Mouse (Mus musculus) myocyte (in vitro differentiated cells): Measurements from ENCODE around the gene Sdccag8.

Experiments
- CEBPB ChIP-seq: IDR thresholded peaks from 2 replicates; pipeline ENCODE4 v1.6.1; 2011; ENCODE audit warnings: mild to moderate bottlenecking, moderate library complexity; ENCODE audit not compliant: poor library complexity, insufficient read depth, severe bottlenecking
- E2F4 ChIP-seq: IDR thresholded peaks from one replicate; pipeline ENCODE4 v1.6.1; 2011; ENCODE audit warnings: mild to moderate bottlenecking, control low read depth, moderate library complexity; ENCODE audit not compliant: insufficient read depth
- MAX ChIP-seq: IDR thresholded peaks from one replicate; pipeline ENCODE4 v1.6.1; 2011; ENCODE audit warnings: low read depth, mild to moderate bottlenecking, control low read depth
- MYOD1 ChIP-seq, 3 experiments: IDR thresholded peaks; one replicate each; pipeline ENCODE4 v1.6.1; 2011; ENCODE audit warnings: control low read depth in 2 of 3, low read depth in 2 of 3, mild to moderate bottlenecking in 2 of 3, moderate library complexity in 1 of 3; ENCODE audit not compliant: insufficient read length in 2 of 3, control insufficient read depth in 1 of 3
- MYOG ChIP-seq, 3 experiments: IDR thresholded peaks; one replicate each; pipeline ENCODE4 v1.6.1; 2011; ENCODE audit warnings: control low read depth in 2 of 3, low read depth in 2 of 3, mild to moderate bottlenecking in 2 of 3; ENCODE audit not compliant: insufficient read length in 2 of 3, control insufficient read depth in 1 of 3, insufficient read depth in 1 of 3
- POLR2A ChIP-seq: IDR thresholded peaks from one replicate; pipeline ENCODE4 v1.6.1; 2011; ENCODE audit warnings: low read depth, mild to moderate bottlenecking, control low read depth, moderate library complexity; ENCODE audit not compliant: insufficient read length
- POLR2AphosphoS2 ChIP-seq: IDR thresholded peaks from one replicate; pipeline ENCODE4 v1.6.1; 2011; ENCODE audit warnings: low read depth, control low read depth; ENCODE audit not compliant: insufficient read length
- REST ChIP-seq: IDR thresholded peaks from one replicate; pipeline ENCODE4 v1.6.1; 2011; ENCODE audit warnings: mild to moderate bottlenecking, control low read depth, moderate library complexity; ENCODE audit not compliant: insufficient read depth, insufficient read length
- SRF ChIP-seq: IDR thresholded peaks from one replicate; pipeline ENCODE4 v1.6.1; 2011; ENCODE audit warnings: low read depth; ENCODE audit not compliant: control insufficient read depth, insufficient read length
- TCF12 ChIP-seq: IDR thresholded peaks from one replicate; pipeline ENCODE4 v1.6.1; 2011; ENCODE audit warnings: mild to moderate bottlenecking, control low read depth; ENCODE audit not compliant: poor library complexity, insufficient read depth, severe bottlenecking
- TCF3 ChIP-seq: IDR thresholded peaks from one replicate; pipeline ENCODE4 v1.6.1; 2011; ENCODE audit warnings: low read depth, control low read depth; ENCODE audit not compliant: insufficient read length
- USF1 ChIP-seq: IDR thresholded peaks from one replicate; pipeline ENCODE4 v1.6.1; 2011; ENCODE audit warnings: low read depth, mild to moderate bottlenecking, control low read depth, moderate library complexity

DNA sequence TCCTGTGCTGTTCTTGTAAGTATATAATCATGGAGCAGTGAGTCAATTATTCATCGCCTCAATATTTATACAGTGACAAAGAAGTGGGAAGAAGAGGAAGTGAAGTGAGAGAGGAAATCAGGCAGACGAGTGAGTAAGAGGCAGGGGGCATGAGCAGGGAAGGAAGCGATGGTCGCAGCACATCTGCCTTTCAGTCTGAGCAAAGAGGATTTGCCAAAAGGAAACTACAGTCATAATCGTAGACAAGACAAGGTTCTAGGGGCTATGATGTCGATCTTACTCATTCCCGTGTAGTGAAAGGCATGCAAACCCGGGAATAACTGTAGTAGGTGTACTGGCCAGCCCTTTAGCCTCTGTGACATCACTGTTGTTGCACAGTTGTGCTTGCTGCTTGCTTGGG, 18.1 kb downstream of the Sdccag8 start:
- TF ChIP-seq POLR2A (no peak), USF1 (no peak), CEBPB (no peak), E2F4 (no peak), POLR2AphosphoS2 (no peak), TCF12 (no peak), TCF3 (no peak), MAX (no peak), REST (no peak), MYOG (IDR thresholded peaks at IDR 0.05; ENCODE audit: control insufficient read depth in 1 of 3, insufficient read depth in 1 of 3, insufficient read length in 2 of 3, low read depth in 2 of 3) (no peak), MYOD1 (IDR thresholded peaks at IDR 0.05; ENCODE audit: control insufficient read depth in 1 of 3, insufficient read length in 2 of 3, low read depth in 2 of 3) (no peak), SRF (no peak)
